Mouse (Mus musculus): ENCODE measurements around the gene Shld2.
A peak's percentile ranks its signal among the peaks of the same experiment; 100 is the strongest.

Gene Shld2

DNA sequence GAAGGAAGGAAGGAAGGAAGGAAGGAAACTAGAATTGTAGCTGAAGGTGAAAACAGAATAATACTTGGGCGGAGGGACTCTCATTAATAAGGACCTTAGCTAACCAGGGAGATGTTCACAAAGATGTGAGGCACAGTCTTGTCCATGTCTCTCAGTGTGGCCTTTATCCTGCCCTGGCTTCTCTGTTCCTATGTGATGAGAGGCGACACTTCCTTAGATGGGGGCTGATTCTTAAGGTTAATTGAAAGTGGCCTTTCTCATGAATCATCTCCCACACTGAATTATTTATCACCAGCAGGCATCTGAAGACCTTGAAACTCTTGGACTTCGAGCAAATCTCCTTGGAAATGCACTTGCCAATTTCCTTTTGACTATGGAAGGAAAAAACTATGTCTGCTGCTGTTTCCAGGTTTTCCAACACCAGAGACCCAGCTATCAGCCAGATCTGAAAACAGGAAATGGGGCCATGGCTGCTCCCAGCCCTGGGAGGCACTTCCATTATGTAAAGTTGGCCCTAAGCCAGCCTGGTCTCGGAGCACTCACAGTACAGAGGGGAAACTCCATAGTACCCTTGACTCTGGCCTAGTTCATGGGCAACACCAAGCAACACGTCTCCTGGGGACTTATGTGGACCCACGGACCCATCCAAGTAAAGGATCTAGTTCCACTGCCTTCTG, 94.7 kb downstream of the Shld2 start:
- DNase-seq = no peak

DNA sequence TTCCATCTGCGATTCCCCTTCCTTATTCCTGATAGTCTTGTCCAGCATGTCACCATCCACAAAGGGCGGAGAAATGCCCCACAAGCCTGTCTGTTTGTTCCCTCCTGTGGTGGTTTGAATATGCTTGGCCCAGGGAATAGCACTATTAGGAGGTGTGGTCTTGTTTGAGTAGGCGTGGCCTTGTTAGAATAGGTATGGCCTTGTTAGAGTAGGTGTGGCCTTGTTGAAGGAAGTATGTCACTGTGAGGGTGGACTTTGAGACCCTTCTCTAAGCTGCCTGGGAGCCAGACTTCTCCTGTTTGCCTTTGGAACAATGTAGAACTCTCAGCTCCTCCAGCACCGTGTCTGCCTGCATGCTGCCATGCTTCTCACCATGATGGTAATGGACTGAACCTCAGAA, 100.4 kb downstream of the Shld2 start:
- no peak for DNase-seq

DNA sequence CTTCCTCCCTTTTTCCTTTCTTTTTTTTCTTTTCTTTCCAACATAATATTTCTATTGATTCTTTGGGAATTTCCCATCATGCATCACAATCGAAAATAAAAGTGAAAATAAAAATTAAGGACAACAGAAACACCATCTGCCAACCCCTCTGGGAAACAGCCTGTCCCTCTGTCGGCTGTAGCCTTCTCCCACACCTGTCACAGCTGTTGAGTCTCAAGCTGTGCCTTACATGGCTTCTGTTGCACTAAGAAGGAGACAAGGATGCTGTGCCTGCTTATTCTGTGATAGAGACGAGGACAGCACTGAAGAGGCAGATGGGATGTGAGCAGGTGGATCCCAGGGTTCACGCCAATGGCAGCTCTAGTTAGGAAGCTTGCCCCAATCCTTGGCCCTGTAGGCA, 101.2 kb downstream of the Shld2 start:
- DNase-seq = no peak

DNA sequence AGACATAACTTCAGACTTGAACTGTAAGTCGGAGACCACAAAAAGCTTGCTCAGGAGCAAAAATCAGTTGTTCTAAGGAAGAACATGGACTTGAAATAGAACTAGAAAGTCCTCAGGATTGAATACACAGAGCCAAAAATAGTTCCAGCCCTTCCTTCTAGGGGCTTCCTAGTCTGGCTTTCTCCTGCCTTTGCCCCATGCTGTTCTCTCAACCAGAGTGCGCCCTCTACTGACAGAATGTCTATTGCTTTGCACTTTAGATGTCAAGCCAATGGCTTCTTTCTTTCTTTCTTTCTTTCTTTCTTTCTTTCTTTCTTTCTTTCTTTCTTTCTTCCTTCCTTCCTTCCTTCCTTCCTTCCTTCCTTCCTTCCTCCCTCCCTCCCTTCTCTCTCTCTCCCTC, 101.6 kb downstream of the Shld2 start:
- DNase-seq = no peak

DNA sequence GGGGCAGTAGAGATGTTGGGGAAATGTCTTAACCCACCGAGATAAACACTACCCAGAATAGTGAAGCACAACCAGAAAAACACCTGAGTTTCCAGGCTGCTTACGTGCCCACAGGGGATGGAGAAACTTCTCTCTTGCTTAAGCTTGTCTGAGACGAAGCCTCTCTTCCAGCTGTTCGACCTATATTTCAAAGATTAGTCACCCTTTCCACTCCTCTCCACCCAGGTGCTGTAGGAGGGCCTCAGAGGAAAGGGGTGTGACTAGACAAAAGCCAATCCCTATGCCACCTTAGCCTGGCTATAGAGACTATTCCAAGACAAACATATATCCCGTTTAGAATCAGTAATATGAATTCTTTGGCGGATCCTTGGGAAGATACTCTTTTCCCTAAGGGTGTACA, 102.3 kb downstream of the Shld2 start:
- no peak for DNase-seq

DNA sequence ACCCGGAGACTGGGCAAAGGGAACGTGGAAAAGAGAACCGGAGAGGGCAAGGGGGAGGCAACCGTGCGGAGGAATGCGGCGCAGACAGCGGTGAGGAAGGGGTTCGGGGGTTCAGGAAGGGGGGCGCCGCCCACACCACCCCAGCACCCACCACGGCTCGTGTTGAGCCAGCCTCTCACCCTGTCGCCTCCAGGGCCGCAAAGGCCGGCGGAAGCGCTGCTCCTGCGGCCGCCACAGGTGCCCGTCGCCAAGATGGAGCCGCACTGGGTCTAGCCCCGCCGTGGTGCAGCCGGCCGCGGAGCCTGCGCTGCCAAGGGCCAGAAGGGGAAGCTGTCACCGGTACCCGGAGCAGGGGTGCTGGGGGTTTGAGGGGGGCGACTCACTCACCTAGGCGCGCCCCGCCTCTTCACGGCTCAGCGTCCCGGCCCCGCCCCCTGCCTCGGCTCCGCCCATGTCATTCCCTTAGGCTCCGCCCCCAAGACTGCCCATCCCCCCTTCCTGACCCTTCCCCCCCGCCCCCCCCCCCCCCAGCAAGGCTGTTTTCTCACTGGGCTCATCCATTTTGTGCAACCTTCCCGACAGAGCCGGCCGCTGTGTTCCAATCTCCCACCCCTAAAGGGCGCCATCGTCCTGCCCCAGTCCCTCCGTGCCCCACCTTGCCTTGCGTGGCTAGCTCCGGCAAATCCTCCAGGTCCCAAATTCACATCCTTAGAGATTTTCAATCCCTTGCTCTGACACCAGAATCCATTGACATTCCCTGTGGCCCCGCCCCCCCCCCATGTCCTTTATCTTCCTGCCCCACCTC, 108.9 kb downstream of the Shld2 start, which contains the start of gene Gprin2:
Gene Gprin2, minus strand, starts transcription at position 423 of the 805 bp plus-strand sequence.
- peak; percentile 9 for DNase-seq

DNA sequence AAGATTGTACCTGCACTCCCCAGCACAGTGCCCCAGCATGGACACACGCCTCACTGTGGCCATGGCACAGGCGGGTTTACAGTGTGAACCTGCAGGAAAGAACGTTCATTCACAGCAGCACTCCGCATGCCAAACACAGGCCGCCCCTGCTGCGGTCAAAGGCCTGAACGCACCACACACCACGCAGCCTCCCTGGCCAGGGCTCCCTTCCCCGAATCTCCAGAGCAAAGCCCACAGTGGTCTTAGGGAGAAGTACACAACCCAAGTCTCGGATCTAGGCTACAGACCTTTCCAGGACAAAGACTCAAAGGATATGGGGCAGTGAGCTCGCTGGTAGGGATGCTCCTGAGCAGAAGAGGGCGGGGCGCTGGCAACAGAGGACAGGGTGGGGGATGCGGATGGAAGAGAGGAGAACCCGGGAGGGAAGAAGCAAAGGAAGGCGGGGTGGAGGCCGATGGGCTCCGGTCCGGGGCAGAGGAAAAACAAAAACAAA, 109.5 kb downstream of the Shld2 start:
- no peak for DNase-seq

DNA sequence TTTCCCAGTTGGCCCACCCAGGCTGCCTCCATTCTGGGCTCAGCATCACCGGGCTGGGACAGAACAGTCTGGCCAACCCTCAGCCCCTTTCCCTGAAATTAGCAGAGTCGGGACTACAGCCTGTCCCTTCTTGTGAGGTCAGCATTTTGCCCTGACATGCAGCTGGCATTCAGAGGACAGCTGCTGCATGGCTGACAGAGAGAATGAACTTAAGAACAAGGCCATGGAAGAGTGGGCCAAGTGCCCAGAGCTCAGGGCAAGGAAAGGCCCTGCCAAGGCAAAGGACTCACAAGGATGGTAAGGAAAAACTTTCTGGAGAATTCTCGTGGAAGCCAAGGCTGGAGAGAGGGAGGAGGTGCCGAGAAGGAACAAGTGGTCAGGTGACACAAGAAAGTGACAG, 113.6 kb downstream of the Shld2 start:
- no peak for DNase-seq

DNA sequence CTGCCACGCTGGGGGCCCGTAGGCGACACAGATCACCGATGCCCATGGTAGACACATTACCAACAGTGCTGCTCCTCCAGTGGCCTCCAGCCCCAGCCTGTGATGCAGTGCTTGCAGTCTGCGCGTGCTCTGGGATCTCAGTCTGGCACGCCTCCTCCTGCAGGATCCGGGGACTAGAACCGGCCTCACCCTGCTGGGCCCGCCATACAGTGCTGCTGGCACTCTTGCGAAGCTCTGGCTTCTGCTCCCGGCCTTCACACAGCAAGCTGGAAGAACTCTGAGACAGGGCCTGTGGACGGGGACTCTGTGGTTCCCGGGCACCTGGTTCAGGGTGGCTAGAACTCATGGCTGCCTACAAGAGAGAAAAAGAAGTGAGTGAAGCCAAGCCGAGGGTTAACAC, 114.8 kb downstream of the Shld2 start:
- no peak for DNase-seq

DNA sequence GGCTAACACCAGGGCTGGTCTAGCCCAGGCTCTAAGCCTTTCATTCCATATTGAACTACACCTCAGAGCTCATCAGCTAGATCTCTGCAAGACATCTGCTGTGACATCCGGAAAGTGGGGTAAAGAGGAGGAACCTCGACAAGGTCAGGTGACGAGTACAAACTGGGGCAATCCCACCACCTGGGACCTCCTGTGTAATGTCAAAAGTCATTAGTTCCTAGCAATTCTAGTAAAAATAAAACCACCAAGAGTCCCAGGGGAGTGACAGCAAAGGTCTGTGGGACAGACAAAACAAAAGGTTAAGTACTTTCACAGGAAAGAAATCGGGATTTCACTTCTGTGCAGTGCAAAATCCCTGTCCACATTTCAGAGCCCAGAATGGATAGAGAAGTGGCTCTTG, 116.4 kb downstream of the Shld2 start:
- no peak for DNase-seq

DNA sequence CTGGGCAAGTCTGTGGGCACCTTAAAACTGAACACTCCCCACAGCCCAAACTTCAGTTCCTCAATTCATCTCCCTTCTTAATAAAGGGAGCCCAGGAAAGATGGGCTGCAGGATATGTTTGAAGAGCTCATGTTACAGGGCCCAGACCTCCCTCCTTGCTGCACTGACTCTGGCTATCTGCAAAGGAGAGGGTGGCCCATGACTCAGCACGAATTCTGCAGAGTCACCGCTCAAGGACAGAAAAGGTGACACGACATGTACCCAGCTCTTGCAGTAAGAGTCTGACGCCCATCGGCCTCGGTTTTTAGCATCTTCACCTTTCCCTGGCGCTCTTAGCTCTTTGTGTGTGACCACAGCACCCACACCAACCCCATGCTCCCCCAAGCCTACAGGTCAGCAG, 119.9 kb downstream of the Shld2 start:
- DNase-seq = no peak

DNA sequence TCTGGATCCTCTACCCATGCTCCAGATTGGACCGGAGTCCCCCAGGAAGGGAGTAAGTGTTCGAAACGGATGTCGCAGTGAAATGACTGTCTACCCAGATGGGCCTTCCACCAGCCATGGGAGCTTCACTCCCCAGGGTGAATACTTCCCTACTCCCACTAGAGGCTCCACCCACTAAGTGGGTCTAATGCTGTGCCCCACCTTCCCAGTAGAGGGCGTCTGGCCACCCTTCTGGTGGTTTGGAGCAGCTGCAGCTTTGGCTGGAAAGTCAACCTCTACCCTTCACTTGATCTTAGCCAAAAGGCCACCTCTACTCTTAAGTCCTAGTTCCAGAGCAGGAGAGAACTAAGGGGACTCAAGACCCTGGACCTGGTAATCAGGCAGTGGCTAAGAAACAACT, 121.7 kb downstream of the Shld2 start:
- no peak for DNase-seq
